Mouse (Mus musculus) MEL (cell line): ENCODE data around the gene Aak1.

Experiments
- CTCF ChIP-seq, 3 experiments: IDR thresholded peaks in 2 of 3; conservative IDR thresholded peaks in 1 of 3; 2 replicates each; pipeline ENCODE4 v1.5.1; 2011 to 2012; ENCODE audit warnings: low read length in 3 of 3, low read depth in 2 of 3, mild to moderate bottlenecking in 2 of 3, improper control_type of control experiment in 1 of 3, inconsistent platforms in 1 of 3, mixed read lengths in 1 of 3, moderate library complexity in 1 of 3; ENCODE audit not compliant: control insufficient read depth in 1 of 3, insufficient read depth in 1 of 3, poor library complexity in 1 of 3, severe bottlenecking in 1 of 3
- E2F4 ChIP-seq: IDR thresholded peaks from 2 replicates; pipeline ENCODE4 v1.6.1; 2011; ENCODE audit warnings: low read depth, low read length, improper control_type of control experiment, borderline replicate concordance
- EP300 ChIP-seq, 2 experiments: IDR thresholded peaks; 2 replicates each; pipeline ENCODE4 v1.6.1; 2011; ENCODE audit warnings: improper control_type of control experiment in 2 of 2, low read length in 2 of 2, low read depth in 1 of 2, mild to moderate bottlenecking in 1 of 2
- GABPA ChIP-seq: IDR thresholded peaks from 2 replicates; pipeline ENCODE4 v1.6.1; 2012; ENCODE audit warnings: low read depth, mild to moderate bottlenecking, inconsistent platforms, low read length, improper control_type of control experiment, moderate library complexity
- GATA1 ChIP-seq: IDR thresholded peaks from 2 replicates; pipeline ENCODE4 v1.6.1; 2011; ENCODE audit warnings: low read depth, low read length, improper control_type of control experiment
- MAFK ChIP-seq: IDR thresholded peaks from 2 replicates; pipeline ENCODE4 v1.6.1; 2011; ENCODE audit warnings: low read depth, mild to moderate bottlenecking, low read length, improper control_type of control experiment, borderline replicate concordance
- MAX ChIP-seq: IDR thresholded peaks from 2 replicates; pipeline ENCODE4 v1.6.1; 2011; ENCODE audit warnings: low read length, improper control_type of control experiment
- MAZ ChIP-seq: IDR thresholded peaks from 2 replicates; pipeline ENCODE4 v1.6.1; 2012; ENCODE audit warnings: low read depth, mild to moderate bottlenecking, inconsistent platforms, low read length, improper control_type of control experiment
- POLR2A ChIP-seq, 2 experiments: IDR thresholded peaks; 2 replicates each; pipeline ENCODE4 v1.6.1; 2011 to 2012; ENCODE audit warnings: low read length in 2 of 2, mild to moderate bottlenecking in 2 of 2, control low read depth in 1 of 2, improper control_type of control experiment in 1 of 2, low read depth in 1 of 2, moderate library complexity in 1 of 2; ENCODE audit not compliant: control insufficient read depth in 1 of 2, insufficient read depth in 1 of 2, poor library complexity in 1 of 2
- POLR2AphosphoS5 ChIP-seq: IDR thresholded peaks from 2 replicates; pipeline ENCODE4 v1.6.1; 2012; ENCODE audit warnings: low read depth, borderline replicate concordance, mild to moderate bottlenecking, inconsistent platforms, low read length, moderate library complexity, mixed read lengths
- SMC3 ChIP-seq: IDR thresholded peaks from 2 replicates; pipeline ENCODE4 v1.6.1; 2011; ENCODE audit warnings: low read depth, low read length, improper control_type of control experiment
- USF1 ChIP-seq: IDR thresholded peaks from 2 replicates; pipeline ENCODE4 v1.6.1; 2014; ENCODE audit warnings: low read depth, mild to moderate bottlenecking, inconsistent platforms, low read length, improper control_type of control experiment, moderate library complexity
- ZNF384 ChIP-seq: IDR thresholded peaks from 2 replicates; pipeline ENCODE4 v1.6.1; 2012; ENCODE audit warnings: low read depth, mild to moderate bottlenecking, inconsistent platforms, low read length, improper control_type of control experiment

DNA sequence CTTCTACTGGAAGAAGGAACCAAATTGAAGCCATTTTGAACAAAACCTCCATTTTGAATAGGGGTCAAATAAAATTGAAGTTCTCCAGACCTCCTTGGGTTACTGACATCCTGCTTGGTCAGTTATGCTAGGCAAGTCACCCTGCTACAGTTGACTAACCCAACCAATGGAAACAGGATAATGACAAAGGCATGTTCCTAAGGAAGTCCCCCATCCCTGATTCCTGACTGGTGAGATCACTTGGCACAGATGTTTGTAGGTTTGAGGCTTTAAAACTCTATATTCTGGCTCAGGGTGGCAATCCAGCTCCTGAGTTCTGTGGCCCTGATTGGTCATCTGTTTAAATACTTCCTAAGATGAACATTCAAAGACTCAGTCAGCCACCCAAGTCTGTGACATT, 156.3 kb downstream of the Aak1 start:
- TF ChIP-seq CTCF (IDR thresholded peaks at IDR 0.05 in 2 of 3, conservative IDR thresholded peaks at IDR 0.05 in 1 of 3; ENCODE audit: control insufficient read depth in 1 of 3, insufficient read depth in 1 of 3, low read depth in 2 of 3, low read length in 3 of 3, poor library complexity in 1 of 3, severe bottlenecking in 1 of 3), result no peak
- TF ChIP-seq POLR2A (IDR thresholded peaks at IDR 0.05; ENCODE audit: control insufficient read depth in 1 of 2, insufficient read depth in 1 of 2, low read depth in 1 of 2, low read length in 2 of 2, poor library complexity in 1 of 2), result no peak
- no peak for TF ChIP-seq MAX
- no peak for TF ChIP-seq MAZ
- TF ChIP-seq MAFK, result no peak
- TF ChIP-seq ZNF384, result no peak
- TF ChIP-seq EP300 (IDR thresholded peaks at IDR 0.05; ENCODE audit: low read depth in 1 of 2, low read length in 2 of 2), result no peak
- no peak for TF ChIP-seq GATA1
- TF ChIP-seq GABPA, result no peak
- no peak for TF ChIP-seq POLR2AphosphoS5
- TF ChIP-seq E2F4, result no peak
- TF ChIP-seq SMC3, result no peak
- TF ChIP-seq USF1, result no peak
